Mouse (Mus musculus) cerebellum, adult 2 months (tissue): Measurements from ENCODE around the gene Gm43738. TPM values are rescaled to one million over a fixed set of nuclear protein-coding genes. Genes with fewer than 3 reads are reported as not detected.

Experiments
- DNase-seq, 2 experiments: peaks; one replicate each; pipeline ENCODE4 v3.0.0; 2021
- H3K27ac ChIP-seq: fragments of 200-500 bp; 2 replicates; pipeline ENCODE4 v1.5.1; 2012; ENCODE audit warnings: low read length, control low read depth, inconsistent platforms; ENCODE audit not compliant: insufficient read depth
- H3K27me3 ChIP-seq: fragments of 200-500 bp; 2 replicates; pipeline ENCODE4 v1.6.1; 2012; ENCODE audit warnings: inconsistent platforms, mild to moderate bottlenecking, low read length, moderate library complexity; ENCODE audit not compliant: control insufficient read depth, insufficient read depth
- H3K4me1 ChIP-seq: fragments of 200-500 bp; 2 replicates; pipeline ENCODE4 v1.6.1; 2011; ENCODE audit warnings: low read length; ENCODE audit not compliant: control insufficient read depth, insufficient read depth
- H3K4me3 ChIP-seq: fragments of 200-500 bp; replicated peaks from 2 replicates; pipeline ENCODE3; 2011; ENCODE audit warnings: mild to moderate bottlenecking, low read depth, low read length, control low read depth; ENCODE audit not compliant: insufficient read depth
- CTCF ChIP-seq: fragments of 200-500 bp; IDR thresholded peaks from 2 replicates; pipeline ENCODE4 v1.5.1; 2011; ENCODE audit warnings: low read depth, mild to moderate bottlenecking, control low read depth, low read length, moderate library complexity, borderline replicate concordance; ENCODE audit not compliant: insufficient read depth
- POLR2A ChIP-seq: fragments of 200-500 bp; IDR thresholded peaks from 2 replicates; pipeline ENCODE4 v1.6.1; 2011; ENCODE audit warnings: low read length, control low read depth, borderline replicate concordance; ENCODE audit not compliant: insufficient read depth
- WGBS: fragments of 180-500 bp; shearing (Covaris S2); methylation state at CpG from one replicate; pipeline ENCODE4 v1.1.7; 2018; 5-methylcytosine and 5-hydroxymethylcytosine counted together
- polyA plus RNA-seq: library from polyadenylated mRNA; depleted of rRNA; stranded (reverse); fragments of >200 nt; gene quantifications from 2 replicates; pipeline ENCODE4 v1.2.3, GENCODE M21; 2012; rRNA removed

Gene Gm43738
- polyA plus RNA-seq, 1 experiment = not detected

- no peak overlapping the region for H3K4me3 ChIP-seq
- peak; percentile 11 to 38 for DNase-seq
- no peaks in the 10 kb centered on the region for H3K4me1 ChIP-seq
- no peak overlapping the region for H3K27ac ChIP-seq
- TF ChIP-seq CTCF (peak; percentile 70), POLR2A (no peak)
- H3K27me3 ChIP-seq = no peaks in the 10 kb centered on the region
- WGBS = 75% methylated on average over 3 of the region's 3 CpGs
Observed at GRCm38 (mm10) chr3:89058783-89059182, 42.1 kb downstream of the Gm43738 start.

DNA sequence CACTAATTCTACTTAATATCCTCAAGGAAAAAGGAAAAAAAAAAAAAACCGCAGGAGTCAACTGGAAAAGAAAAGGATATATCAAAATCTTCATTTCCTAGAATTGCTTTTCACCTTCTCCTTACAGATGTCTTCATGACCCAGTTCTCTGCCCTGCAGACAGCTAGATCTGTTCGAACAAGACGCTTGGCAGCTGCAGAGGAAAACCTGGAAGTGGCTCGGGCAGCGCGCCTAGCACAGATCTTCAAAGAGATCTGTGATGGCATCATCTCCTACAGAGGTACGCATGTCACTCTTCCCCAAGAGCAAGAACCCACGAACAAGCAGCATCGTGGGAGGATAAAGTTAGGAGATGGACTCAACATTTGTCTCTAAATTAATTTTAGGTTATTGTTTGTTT is 42.5 kb downstream of the Gm43738 start:
- DNase-seq = no peak
- Histone ChIP-seq H3K27ac (no peak overlapping the region), H3K27me3 (no peaks in the 10 kb centered on the region), H3K4me3 (no peak overlapping the region), H3K4me1 (no peaks in the 10 kb centered on the region)
- TF ChIP-seq POLR2A (no peak), CTCF (no peak)
- 84% methylated on average over 9 of the region's 9 CpGs for WGBS

DNA sequence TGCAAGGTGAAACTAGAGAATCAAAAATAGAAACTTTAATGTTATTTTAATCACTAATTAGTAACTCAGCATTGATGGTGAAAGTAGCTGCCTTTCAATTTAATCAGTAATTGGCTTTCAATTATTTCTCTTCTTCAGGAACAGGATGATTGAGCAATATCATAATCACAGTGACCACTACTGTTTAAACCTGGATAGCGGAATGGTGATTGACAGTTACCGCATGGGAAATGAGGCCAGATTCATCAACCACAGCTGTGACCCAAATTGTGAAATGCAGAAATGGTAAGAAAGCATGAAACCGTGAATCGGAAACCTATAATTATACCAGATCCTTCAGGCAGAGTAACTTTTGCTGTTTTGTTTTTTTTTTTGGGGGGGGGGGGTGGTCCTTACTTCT is 57.5 kb downstream of the Gm43738 start:
- WGBS = 86% methylated on average over 4 of the region's 4 CpGs
- no peak overlapping the region for H3K4me3 ChIP-seq
- no peak overlapping the region for H3K27ac ChIP-seq
- TF ChIP-seq POLR2A (no peak), CTCF (no peak)
- H3K4me1 ChIP-seq = no peaks in the 10 kb centered on the region
- no peaks in the 10 kb centered on the region for H3K27me3 ChIP-seq
- no peak for DNase-seq

Other genes with a start within 250 kb of the Gm43738 start
- gene Msto1, start 187.1 kb downstream of the Gm43738 start, polyA plus RNA-seq = 37.0 and 38.3 TPM in 2 replicates
- 32.2 and 32.7 TPM in 2 replicates for gene Ash1l, start 150.5 kb downstream of the Gm43738 start, polyA plus RNA-seq
- gene Dap3, start 149.9 kb downstream of the Gm43738 start, polyA plus RNA-seq = 125 and 131 TPM in 2 replicates
- gene Rusc1, start 7.8 kb downstream of the Gm43738 start, polyA plus RNA-seq = 164 and 169 TPM in 2 replicates
- gene Fdps, start 860 bp upstream of the Gm43738 start, polyA plus RNA-seq = 107 and 113 TPM in 2 replicates
- gene Pklr, start 35.0 kb upstream of the Gm43738 start, polyA plus RNA-seq = 0.03 and 0.07 TPM in 2 replicates
- 13.0 and 14.6 TPM in 2 replicates for gene Hcn3, start 59.1 kb upstream of the Gm43738 start, polyA plus RNA-seq
- gene Clk2, start 63.7 kb upstream of the Gm43738 start, polyA plus RNA-seq = 75.5 and 80.2 TPM in 2 replicates
- 109 and 121 TPM in 2 replicates for gene Scamp3, start 76.4 kb upstream of the Gm43738 start, polyA plus RNA-seq
- 86.8 and 97.7 TPM in 2 replicates for gene Fam189b, start 82.0 kb upstream of the Gm43738 start, polyA plus RNA-seq
- 69.2 and 69.8 TPM in 2 replicates for gene Gba, start 101.8 kb upstream of the Gm43738 start, polyA plus RNA-seq
- gene Thbs3, start 114.1 kb upstream of the Gm43738 start, polyA plus RNA-seq = 23.8 and 24.2 TPM in 2 replicates
- gene Mtx1, start 126.0 kb upstream of the Gm43738 start, polyA plus RNA-seq = 153 and 167 TPM in 2 replicates
- gene Muc1, start 128.0 kb upstream of the Gm43738 start, polyA plus RNA-seq = 0.55 and 0.69 TPM in 2 replicates
- 80.4 and 82.9 TPM in 2 replicates for gene Krtcap2, start 144.9 kb upstream of the Gm43738 start, polyA plus RNA-seq
- 49.8 and 58.5 TPM in 2 replicates for gene Trim46, start 145.2 kb upstream of the Gm43738 start, polyA plus RNA-seq
- 212 and 218 TPM in 2 replicates for gene Dpm3, start 158.3 kb upstream of the Gm43738 start, polyA plus RNA-seq
- gene Slc50a1, start 169.5 kb upstream of the Gm43738 start, polyA plus RNA-seq = 122 and 127 TPM in 2 replicates
- gene Efna1, start 180.0 kb upstream of the Gm43738 start, polyA plus RNA-seq = 14.2 and 14.7 TPM in 2 replicates
- 31.9 and 37.0 TPM in 2 replicates for gene Efna3, start 221.9 kb upstream of the Gm43738 start, polyA plus RNA-seq
- 0.36 and 0.64 TPM in 2 replicates for gene Efna4, start 236.9 kb upstream of the Gm43738 start, polyA plus RNA-seq
- gene Adam15, start 248.9 kb upstream of the Gm43738 start, polyA plus RNA-seq = 142 and 147 TPM in 2 replicates